Mouse (Mus musculus): ENCODE measurements around the gene Slc25a17.

DNA sequence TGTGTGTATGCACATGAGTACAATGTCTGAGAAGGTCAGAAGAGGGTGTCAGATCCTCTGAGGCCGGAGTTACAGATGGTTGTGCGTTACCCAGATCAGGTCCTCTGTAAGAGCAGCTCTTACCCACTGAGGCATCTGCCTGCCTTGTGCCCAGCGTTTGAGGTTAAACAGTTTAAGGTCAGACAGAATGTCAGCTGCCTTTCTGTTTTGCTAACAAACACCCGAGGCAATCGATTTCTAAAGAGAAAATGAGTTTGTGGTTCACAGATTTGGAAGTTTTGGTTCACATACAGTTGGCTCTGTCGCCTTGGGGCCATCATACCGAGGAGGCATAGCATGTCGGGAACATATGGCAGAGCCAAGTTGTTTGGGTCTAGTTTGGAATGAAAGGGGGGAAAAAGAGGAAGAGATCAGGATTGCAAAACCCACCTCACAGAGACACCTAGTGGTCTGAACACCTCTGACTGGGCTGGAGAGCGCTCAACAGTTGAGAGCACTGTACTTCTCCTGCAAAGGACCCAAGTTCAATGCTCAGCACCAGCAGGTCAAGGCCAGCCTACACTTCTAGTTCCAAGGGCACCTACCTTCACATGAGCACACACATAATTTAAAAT lies 76.4 kb downstream of the Slc25a17 start:
- TF ChIP-seq CTCF (IDR thresholded peaks at IDR 0.05; ENCODE audit: low read depth, low read length), result peak; percentile 52; the same call in 1 of the 2 replicates
- TF ChIP-seq POLR2A (IDR thresholded peaks at IDR 0.05; ENCODE audit: extremely low read depth, insufficient read depth, low read length), result no peak
